Mouse (Mus musculus) 416B (cell line): ENCODE measurements around the gene Igf2bp3.
"Not testable (repeated sequence)": the region's sequence is repeated elsewhere in the genome, so short reads cannot be mapped to it uniquely, and the experiment has no call there.

ENCODE experiments used
- DNase-seq: peaks from one replicate; pipeline ENCODE4 v3.0.0; 2011; ENCODE audit warnings: low read depth

The Igf2bp3 gene

DNA sequence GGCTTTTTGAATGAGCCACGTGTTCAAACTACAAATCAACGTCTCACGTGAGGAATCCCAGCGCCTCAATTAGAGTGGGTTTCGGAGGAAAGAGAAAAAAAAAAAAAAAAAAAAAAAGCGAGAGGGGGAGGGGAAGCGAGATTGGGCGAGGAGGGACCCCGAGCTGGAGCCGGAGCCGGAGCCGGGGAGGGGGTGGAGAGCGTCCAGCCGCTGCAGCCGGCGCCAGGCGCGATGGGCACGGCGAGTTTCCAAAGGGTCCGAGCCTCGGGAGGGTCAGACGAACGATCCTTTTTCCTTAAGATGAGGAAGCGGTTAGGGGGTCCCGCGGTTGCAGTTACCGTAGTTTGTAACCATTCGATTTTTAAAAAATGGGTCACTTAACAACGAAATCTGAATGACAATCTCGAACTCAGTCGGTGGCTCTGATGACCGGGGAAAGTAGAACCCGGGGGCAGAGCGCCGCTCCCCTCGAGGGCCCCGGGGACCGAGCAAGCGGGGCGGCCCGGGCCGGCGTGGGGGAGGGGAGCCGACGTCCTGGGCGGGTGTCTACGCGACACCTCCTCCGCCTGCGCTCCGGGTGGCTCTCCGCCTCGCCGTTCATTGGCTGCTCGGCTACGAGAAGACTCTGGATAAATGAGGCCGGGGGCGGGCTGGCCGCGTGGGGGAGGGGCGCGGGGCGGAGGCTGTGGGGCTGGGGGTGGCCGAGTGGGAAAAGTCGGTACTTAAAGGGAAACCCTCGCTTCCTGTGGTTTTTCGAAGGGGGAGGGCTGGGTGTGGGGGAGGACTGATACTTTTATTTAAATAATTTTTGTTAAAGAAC is at the start of gene Igf2bp3:
Gene Igf2bp3 (minus strand): TSS at position 30 of the 820 bp plus-strand sequence.
- DNase-seq, result no peak

DNA sequence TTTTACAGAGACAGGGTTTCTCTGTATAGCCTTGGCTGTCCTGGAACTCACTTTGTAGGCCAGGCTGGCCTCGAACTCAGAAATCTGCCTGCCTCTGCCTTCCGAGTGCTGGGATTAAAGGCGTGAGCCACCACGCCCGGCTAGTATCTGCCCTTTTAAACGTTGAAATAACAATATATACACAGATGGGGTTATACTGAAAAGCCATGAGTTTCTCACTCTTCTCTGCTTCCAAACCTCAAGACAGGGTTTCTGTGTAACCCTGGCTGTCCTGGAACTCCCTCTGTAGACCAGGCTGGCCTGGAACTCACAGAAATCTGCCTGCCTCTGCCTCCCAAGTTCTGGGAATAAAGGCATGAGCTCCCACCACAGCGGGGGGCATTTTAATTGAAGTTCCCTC is 49.7 kb upstream of the Igf2bp3 start:
- not testable (repeated sequence) for DNase-seq

DNA sequence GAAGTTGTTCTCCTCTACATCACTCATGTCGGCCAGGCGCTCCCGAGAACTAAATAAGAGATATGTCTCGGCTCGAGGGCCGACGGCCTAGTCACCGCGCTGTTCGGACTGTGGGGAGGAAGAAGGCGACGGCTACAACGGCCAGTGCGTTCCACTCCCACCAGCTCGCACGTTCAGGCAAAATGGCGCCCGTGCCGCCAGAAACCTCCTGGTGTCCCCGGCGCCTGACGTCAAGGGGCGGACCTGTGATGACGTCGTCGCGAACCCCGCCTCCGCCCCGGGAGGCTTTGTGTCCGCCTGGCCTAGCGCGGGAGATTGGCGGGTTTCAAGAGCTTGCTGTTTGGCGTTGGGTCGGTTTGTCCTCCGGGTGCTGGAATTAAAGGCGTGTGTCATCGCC is 49.1 kb upstream of the Igf2bp3 start, which contains the start of gene Tra2a:
Gene Tra2a (minus strand): TSS at position 187 of the 397 bp plus-strand sequence.
- DNase-seq, result peak; percentile 95

DNA sequence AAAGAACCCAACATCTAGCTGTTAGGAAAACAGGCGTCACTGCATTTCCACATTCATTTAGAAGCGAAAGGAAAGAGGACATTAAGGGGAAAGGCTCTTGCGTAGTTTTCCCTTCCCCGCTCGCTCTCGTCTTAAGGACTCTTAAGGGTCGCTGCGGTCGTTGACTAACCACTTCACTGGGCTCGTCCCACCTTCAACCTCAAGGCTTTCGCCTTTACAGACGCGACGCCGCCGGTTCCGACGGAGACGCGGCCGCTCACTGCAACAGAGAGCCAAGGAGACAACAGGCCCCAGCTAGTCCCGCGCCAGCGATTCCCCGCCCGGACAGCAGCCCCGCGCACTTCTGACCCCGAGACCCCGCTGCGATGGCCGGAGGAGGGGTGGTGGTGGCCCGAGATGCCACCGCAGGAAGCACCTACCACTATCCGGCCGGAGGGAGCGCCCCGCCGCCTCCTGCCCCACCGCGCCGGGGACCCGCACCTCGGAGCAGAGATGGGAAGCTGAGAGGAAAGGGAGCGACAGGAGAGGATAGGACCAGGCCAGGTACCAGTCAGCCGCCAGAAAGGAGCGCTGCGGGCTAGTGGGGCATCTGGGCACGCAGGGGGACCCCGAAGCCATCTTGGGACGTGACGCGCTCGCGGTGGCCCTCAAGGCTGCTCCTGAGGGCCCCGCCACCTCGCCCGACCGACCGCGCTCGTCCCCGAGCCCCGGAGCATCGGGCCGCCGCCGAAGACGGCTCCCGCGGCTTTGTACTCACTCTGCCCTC is 48.5 kb upstream of the Igf2bp3 start:
- DNase-seq, result peak; percentile 76

DNA sequence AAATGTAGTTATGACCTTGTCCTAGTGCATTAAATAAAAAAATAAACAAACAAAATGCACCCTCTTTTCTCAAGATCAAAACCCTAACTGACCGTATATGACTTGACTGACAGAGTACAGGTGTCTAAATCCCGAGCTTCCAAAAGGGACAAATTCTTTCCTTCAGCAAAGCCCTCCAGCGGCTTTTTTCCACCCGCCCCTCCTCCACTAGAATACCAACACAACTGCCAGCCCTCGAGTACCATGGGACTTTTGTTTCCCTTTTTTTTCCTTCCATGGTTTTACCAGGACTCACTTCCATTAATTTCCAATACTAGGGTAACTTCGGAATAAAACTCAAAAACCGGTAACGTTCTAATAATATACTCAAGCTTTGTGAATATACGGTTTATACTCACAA is 47.7 kb upstream of the Igf2bp3 start:
- no peak for DNase-seq

DNA sequence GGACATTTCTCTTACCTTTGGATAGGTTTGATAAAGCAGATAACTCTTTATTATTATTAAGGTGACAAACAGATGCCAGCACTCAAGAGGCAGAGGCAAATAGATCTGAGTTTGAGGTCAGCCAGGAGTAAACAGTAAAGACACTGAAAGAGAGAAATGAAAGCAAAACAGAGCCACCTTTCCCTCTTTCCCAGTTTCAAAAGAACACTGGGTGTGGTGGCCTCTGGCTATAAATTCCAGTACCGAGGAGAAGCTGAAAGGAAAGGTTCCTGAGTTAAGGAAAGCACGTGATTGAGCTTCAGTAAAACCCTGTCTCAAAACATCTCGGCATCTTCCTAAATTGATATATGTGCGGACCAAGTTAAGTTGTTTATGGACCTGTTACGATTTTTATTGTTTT is 45.0 kb upstream of the Igf2bp3 start:
- DNase-seq, result no peak

DNA sequence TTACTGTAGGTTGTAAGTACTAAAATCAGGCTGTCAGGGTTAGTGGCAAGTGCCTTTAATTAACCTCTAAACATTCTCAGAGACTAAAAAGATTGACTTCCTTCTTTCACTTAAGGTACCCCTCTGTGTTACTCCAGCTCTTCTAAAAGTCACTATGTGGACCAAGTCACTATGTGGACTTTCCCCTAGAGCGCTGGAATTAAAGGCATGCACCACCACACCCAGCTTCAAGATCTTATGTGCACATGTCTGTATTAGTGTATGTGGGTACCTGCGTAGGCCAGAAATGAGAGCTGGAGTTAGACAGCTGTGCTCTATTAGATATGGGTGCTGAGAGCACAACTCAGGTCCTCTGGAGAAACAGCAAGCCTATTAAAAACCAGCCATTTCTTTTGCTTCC is 43.1 kb upstream of the Igf2bp3 start:
- DNase-seq, result no peak

DNA sequence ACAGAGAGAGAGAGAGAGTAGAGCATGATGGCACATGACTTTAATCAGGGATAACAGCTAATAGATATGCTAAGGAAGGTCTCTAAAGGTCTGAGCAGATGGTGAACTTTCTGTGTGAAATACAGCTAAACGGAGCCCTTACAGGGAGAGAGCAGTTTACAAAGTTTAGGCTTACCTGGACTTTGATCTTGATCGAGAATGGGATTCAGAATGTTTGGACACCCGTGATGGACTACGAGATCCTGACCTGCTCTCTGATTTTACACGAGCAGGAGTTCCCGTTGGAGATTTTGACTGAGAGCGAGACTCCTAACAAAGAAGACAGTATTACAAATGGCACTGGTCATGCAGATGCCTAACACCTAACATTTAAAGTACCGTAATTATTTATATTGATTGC is 37.5 kb upstream of the Igf2bp3 start:
- DNase-seq, result no peak

- DNase-seq, result no peak
Observed at GRCm38 (mm10) chr6:49251199-49251598, 36.4 kb upstream of the Igf2bp3 start.

DNA sequence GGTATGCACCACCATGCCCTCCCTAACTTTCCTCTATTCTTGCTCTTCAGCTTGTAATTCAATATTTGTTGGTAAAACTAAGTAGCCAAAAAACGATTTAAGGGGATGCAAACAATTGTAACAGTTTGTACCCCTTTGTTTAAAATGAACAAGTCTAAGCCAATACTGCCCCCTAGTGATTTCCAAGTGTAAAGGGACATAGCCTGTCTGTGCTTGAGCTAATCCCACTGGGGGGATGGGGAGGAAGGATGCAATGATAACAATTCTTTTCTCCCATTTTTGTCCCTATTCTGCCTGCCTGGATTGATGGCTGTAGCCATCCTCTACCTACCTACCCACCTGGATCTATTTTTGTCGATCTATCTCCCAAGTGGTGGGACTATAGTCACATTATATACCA is 32.5 kb upstream of the Igf2bp3 start:
- DNase-seq, result peak; percentile 64

GRCm38 (mm10) chr6:49242331-49242730 is 27.6 kb upstream of the Igf2bp3 start:
- no peak for DNase-seq

- no peak for DNase-seq
Observed at GRCm38 (mm10) chr6:49241562-49241961, 26.8 kb upstream of the Igf2bp3 start.

DNA sequence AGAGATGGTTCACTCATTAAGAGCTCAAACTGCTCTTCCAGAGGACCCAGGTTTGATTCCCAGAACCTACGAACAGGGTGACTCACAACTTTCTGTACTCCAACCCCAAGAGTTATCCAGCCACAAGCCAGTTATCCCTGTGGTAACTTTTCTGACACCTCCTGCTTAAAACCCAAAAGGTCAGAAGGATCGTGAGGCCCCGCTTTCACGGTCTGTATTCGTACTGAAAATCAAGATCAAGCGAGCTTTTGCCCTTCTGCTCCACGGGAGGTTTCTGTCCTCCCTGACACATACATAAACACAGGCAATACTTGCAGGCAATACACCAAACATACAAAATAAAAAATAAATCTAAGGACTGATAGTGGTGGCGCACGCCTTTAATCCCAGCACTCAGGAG is 21.6 kb upstream of the Igf2bp3 start:
- peak; percentile 94 for DNase-seq

DNA sequence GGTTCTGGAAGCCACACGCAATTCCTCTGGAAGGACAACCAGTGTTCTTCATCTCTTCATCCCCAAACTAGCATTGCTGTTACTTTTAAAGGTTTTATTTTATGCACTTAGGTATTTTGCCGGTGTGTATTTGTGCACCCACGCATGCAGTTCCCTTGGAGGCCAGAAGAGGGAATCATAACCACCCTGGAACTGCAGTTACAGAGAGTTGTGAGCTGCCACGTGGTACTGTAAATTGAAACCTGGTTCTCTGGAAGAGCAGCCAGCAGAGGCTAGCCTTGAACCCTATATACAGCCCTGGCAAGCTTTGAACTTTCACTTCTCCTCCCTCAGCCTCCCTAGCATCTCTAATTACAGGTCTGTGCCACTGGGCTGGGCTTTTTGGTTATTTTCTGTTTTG is 18.6 kb upstream of the Igf2bp3 start:
- peak; percentile 77 for DNase-seq

DNA sequence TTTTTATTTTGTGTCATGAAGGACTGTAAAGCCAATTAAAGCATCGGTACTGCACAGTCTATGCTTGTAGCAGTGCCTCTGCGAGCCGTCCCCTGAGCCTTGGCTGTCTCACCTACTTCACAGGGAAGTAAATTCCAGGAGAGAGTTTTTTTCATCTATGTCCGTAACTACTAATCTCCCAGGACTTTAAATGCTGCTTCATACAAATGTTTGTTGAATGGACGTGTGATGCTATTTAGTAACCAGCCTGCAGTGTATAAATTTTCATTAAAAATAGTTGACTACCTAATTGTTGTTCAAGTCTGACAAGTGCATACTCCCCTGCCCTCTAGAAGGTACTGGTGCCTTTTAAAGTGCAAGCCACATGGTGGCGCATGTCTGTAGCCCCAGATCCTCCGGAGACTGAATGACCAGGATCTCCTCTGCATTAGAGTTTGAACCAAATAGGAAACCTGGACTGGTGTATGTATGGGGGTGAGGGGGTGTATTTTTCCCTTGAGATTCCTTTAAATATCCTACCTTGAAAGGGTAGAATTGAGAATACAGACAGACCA is 13.4 kb upstream of the Igf2bp3 start:
- DNase-seq, result peak; percentile 60

DNA sequence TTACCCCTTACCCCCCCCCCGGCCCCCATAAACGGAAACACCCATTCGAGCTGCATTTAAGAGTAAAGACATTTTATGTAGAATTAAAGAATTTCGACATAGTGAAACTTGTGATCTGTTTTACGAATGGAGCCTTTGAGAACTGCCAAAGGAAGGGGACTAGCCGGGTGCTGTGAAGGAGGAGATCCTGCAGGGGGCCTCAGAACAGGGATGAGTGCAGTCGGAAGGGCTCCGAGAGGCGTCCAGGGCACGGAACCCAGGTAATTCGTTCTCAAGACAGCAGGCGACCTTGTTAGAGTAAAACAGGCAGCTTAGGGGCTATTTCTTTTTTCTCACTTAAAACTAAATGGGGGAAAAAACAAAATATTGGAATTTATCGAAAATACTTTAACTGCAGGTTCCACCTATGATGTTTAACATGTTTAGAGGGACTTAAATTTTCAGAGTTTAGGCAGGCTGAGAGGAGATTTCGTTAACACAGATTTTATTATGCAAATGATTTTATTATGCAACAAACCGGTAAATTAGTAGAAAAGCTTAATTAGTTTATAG is 12.5 kb upstream of the Igf2bp3 start:
- DNase-seq, result peak; percentile 36

DNA sequence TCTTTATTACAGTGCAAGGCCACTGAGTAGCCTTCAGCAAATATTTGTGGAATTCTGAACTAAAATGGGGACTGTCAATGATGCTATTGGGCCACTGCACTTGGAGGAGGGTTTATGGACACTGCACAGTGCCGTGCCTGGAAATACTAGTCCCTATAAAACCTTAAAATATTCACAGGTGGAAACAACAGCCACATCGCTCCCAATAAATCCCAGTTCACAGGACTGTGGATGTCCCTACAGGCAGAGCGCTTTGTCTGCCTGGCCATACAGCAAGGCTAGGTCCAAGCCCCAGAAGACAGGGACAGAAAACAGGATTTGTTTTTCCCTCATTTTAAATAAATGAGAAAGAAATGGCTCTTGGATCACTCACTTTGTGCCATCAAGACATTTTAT is 11.0 kb upstream of the Igf2bp3 start:
- DNase-seq, result no peak

DNA sequence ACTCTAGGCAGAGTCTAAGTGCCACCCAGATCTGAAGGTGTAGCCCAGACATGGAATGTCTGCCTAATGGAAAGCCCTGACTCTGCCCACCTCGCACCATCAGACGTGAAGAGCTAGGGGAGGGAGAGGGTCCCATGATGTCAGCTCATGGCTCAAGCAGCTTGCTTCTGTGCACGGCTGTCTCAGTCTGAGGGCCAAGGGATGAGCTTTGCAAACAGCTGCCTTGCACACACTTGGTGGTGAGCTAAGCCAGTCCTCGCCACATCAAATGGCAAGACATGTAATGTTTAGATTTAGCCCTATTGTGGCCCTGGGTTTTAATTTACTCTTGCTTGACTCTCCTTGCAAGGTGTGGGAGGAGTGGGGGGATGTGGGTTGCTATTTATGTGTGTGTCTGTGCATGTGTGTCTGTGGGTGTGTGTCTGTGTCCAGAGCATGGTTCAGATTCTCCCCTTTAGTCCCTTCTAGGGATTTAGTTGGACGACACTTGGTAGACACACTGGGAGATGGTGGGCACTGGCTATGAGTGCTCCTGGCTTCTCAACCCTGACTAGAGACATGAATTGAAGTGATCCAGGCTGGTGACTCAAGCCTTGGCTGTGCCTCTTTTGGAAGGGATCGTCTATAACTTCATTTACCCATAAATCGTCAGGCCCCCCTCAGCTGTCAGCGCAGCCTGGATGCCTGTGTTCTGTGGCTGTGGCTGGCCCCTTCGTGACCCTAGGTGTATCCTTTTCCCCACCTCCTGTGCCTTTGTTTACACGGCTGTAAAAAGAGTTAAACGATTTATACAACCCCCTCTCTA is 10.4 kb upstream of the Igf2bp3 start:
- no peak for DNase-seq

DNA sequence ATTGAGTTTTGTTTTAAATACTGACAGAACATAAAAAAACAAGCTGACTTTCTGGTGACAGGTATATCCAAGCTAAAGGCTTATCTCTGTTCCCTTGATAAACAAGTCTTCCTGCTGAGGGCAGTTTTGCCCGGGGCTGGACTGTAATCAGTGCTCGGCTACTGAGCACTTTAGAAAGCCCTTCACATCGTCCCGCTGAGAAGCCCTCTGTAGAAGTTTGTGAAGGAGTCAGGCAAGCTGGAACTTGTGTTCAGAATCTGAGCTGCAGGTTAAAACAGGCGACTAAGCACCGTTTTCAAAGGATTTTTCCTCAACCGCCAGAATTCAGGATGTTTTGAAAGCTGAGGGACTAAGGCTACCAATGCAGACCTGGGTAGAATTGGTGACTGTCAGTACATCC is 7.1 kb upstream of the Igf2bp3 start:
- DNase-seq, result no peak

- DNase-seq, result no peak
Observed at GRCm38 (mm10) chr6:49219920-49220604, 5.3 kb upstream of the Igf2bp3 start.

- no peak for DNase-seq
Observed at GRCm38 (mm10) chr6:49219001-49219560, 4.3 kb upstream of the Igf2bp3 start.
